Mouse (Mus musculus) spleen, embryonic (tissue): Measurements from ENCODE around the gene Rnf13.

Source experiments
- CTCF ChIA-PET: fragments of 350-600 bp; sonication (Branson Sonifier 250); formaldehyde crosslinking; loops from one replicate; lab custom pipeline; 2022; lab: Charles Lee

Rnf13 gene

DNA sequence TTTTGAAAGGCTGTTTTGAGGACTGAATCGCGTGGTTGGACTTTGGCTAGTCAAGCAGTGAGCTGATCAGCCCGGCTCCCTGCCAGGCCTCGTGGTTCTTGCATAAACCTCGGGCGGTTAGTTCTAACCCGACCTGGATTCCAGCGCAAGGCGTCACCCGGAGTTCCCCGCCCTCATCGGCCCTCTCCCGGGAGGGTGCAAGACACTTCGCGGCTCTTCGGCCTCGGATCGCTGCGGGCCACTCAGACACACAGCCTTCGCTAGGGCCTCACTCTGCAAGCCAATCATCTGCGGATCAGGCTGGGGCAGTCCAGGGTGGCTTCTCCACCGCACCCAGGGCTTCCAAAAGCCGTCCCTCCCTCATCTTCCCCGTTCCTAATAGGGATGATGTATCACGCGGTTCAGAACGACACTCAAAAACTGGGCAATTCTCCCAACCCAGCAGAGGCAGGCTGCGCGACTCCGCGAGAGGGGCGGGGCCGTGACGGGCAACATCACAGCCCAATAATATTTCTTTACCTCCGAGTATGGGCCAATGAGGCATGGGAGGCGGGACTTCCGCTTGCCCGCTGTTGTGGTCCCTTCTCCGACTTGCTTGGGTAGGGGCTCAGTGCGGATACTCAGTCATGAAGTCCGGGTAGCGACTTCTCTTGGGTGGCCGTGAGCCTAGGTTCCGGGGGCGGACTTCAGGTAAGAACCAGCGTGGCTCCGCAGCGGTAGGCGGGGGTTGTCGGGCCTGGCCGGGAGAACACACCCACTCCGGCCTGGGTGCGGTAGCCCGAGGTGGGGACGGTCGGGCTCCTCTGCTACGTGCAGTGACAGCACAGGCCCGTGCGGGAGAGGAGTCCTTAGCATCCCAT is at the start of gene Rnf13:
Gene Rnf13 (plus strand): TSS at position 552 of the 860 bp plus-strand sequence.
- CTCF ChIA-PET: no interaction called here

DNA sequence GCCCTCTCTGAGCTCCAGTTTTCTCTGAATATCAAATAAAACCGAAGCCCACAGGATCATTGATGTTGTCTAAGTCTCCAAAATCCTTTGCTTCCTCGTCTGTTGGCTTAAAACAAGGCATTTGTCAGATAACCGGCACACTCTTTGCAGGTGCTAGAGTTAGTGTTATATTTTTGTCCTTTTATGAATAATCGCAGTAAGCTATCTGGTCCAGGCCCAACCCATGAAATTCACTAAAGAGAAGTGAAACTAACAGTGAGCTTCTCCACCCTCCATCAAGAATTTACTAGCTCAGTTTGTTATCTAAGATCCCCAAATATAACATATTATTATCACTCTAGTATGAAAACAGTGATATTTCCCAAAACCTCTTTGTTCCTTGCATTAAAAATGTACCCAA is 44.1 kb upstream of the Rnf13 start:
- CTCF ChIA-PET: no interaction called here

GRCm38 (mm10) chr3:57692719-57693118 is 43.1 kb upstream of the Rnf13 start, which contains the start of gene Ankub1:
TSS of gene Ankub1 (minus strand) at chr3:57692799.
- CTCF ChIA-PET: no interaction called here

- CTCF ChIA-PET: no interaction called here
These were observed 39.6 kb upstream of the Rnf13 start for GRCm38 (mm10) chr3:57696249-57696648.

DNA sequence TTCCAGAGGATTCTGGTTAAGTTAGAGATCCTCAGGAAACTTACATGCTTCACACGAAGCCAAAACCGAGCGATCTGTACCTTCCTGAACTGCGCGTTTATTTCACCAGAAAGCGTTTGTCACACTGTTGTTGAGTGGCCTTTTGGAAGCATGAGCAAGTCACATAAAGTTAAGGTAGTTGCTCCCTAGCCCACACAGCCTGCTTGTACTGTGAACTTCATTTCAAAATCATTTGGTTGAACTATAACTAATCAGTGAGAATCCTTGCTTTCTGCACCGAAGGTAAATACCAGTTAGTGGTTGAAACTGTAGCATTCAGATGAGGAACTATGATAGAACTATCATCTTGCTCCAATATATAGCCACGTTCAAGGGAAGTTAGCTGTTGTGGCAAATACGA is 39.1 kb upstream of the Rnf13 start:
- CTCF ChIA-PET: no interaction called here

DNA sequence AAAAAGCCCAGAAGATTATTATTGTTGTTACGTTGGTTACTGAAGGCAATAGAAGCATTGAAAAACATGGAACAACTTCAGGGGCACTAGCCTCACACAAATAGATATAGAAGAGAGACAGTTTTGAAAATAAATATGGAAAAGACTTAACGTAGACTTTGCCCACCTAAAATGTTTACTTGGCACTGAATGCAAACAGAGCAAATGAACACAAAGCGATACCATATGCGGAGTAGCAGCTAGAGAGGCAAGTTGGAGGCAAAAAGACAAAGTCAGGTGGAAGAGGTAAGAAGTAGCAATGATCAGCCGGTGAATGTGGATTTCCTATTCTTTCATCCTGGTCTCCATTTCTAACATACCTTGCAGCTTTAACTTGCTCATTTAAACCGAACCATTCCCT is 21.7 kb upstream of the Rnf13 start:
- CTCF ChIA-PET: no interaction called here

GRCm38 (mm10) chr3:57732206-57732915 is 3.5 kb upstream of the Rnf13 start:
- CTCF ChIA-PET: no interaction called here

GRCm38 (mm10) chr3:57736419-57737095 is 695 bp downstream of the Rnf13 start:
- CTCF ChIA-PET: no interaction called here

DNA sequence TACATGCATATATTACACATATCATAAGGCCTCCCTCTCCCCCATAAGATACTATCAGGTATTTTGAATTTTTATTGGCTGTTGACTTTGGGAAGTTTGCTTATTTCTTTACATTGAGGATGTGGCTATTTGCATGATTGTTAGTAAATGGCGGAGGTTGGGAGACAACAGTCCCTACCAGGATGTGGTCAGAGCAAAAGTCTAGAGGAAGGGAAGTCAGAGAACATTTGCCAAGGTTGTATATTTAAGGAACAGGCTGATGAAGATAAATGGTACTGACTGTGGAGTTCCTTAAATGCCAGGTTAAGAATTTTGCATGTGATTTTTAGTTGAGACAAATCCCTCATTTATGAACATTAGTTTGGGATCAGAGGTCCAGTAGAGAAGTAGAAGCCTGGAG is 4.0 kb downstream of the Rnf13 start:
- CTCF ChIA-PET: no interaction called here

DNA sequence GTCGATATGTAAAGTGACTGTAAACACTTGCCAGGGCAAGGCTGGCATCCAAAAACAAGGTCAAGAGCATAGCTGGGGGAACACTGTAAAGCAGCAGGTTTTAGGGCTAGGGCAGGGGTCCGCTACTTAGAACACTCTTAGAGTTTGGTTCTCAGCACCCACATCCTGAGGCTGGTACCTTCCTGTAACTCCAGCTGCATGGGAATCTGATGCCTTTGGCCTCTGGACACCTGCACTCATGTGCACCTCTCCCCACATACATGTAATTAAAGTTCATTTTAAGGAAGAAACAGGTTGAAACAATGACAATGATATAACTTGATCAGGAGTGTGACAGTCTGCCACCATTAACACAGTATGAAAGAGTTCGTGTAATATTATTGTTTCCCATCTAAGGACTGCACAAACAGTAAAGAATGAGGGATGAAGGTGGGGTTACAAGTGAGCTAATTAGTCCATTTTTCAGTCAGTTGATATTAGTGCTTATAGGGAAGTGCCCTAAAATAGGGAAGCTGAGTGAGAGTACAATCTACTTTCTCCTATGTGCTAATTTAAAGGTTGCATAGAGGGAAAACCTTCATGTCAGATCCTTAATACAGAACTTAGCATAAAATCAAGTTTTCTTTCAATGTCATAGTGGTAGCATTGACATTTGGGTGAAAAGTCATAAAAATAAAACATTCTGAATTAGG is 12.9 kb downstream of the Rnf13 start:
- CTCF ChIA-PET: no interaction called here

DNA sequence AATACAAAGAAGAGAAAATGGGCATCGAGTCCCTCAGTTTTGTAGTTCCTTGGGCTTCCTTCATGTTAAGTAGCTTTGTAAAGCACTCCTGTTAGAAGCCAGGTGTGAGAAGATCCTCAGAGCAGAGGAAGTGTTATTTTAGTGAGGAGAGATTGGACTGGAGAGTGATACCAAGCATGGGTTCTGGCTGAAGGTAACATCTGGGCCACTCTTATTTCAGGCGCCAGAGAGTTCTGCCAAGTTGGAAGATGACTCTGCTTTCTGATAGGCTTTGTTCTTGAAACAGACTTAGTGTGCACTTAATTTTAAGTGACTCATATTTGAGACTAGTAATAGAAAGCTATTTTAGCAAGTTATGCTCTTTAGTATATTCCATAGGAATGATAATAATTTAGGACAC is 41.1 kb downstream of the Rnf13 start:
- CTCF ChIA-PET: no interaction called here

GRCm38 (mm10) chr3:57788472-57788871 is 52.6 kb downstream of the Rnf13 start:
- CTCF ChIA-PET: no interaction called here

- CTCF ChIA-PET: no interaction called here
These were observed 53.4 kb downstream of the Rnf13 start for GRCm38 (mm10) chr3:57789005-57789962.

GRCm38 (mm10) chr3:57791104-57791503 is 55.2 kb downstream of the Rnf13 start:
- CTCF ChIA-PET: no interaction called here

- CTCF ChIA-PET: interaction anchor here (0.9 to 1.1 kb wide), 2 partner anchors 9 to 13 kb away, joined by 3 to 4 read pairs; no protein-coding TSS in a partner anchor
These were observed 59.2 kb downstream of the Rnf13 start for GRCm38 (mm10) chr3:57795071-57795470.

- CTCF ChIA-PET: interaction anchor here (1.2 kb wide), 1 partner anchor 153 kb away, joined by 3 read pairs; no protein-coding TSS in a partner anchor
These were observed 79.6 kb downstream of the Rnf13 start for GRCm38 (mm10) chr3:57815447-57815846.

GRCm38 (mm10) chr3:57825866-57826265 is 90.0 kb downstream of the Rnf13 start:
- CTCF ChIA-PET: interaction anchor here (0.5 kb wide), 1 partner anchor 166 kb away, joined by 3 read pairs; no protein-coding TSS in a partner anchor

GRCm38 (mm10) chr3:57833585-57833984 is 97.7 kb downstream of the Rnf13 start:
- CTCF ChIA-PET: interaction anchor here (0.7 kb wide), 1 partner anchor 169 kb away, joined by 4 read pairs; no protein-coding TSS in a partner anchor

DNA sequence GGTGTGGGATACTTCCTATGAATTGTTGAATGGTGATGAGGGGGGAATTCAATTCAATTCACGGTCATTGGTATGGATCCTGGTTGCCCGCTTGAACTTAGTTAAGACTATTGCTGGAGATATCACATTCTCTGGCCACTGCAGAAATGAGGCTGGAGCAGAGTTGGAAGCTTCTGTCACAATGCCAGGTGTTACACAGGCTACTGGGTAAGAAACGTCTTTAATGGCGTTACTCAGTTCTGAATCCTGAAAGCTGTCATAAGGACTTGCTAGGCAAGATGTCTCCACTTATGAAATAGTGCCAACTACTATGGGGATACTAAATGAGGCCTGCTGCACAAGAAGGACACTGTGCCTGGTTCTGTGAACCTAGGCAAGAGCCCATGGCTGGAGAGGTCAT is 101.0 kb downstream of the Rnf13 start:
- CTCF ChIA-PET: no interaction called here

GRCm38 (mm10) chr3:57843775-57844174 is 107.9 kb downstream of the Rnf13 start:
- CTCF ChIA-PET: no interaction called here
